Mouse (Mus musculus) hindbrain, embryonic 10.5 days (tissue): ENCODE results near the gene Keap1. TPM values are rescaled to one million over a fixed set of nuclear protein-coding genes. Genes with fewer than 3 reads are reported as not detected.
"Not testable (repeated sequence)": the region's sequence is repeated elsewhere in the genome, so short reads cannot be mapped to it uniquely, and the experiment has no call there.

Source experiments
- DNase-seq: peaks from one replicate; pipeline ENCODE4 v3.0.0-alpha.2; 2017; ENCODE audit warnings: low spot score
- H3K27ac ChIP-seq: fragments of 300-500 bp; sonication (generic); 2 replicates; pipeline ENCODE4 v1.5.1; 2016; ENCODE audit warnings: mild to moderate bottlenecking, moderate library complexity
- H3K27me3 ChIP-seq: fragments of 300-500 bp; sonication (generic); 2 replicates; pipeline ENCODE4 v1.6.1; 2016; ENCODE audit warnings: mild to moderate bottlenecking; ENCODE audit not compliant: poor library complexity, insufficient read depth, severe bottlenecking
- H3K36me3 ChIP-seq: fragments of 300-500 bp; sonication (generic); 2 replicates; pipeline ENCODE4 v1.6.1; 2016; ENCODE audit warnings: mild to moderate bottlenecking, moderate library complexity
- H3K4me1 ChIP-seq: fragments of 300-500 bp; sonication (generic); replicated peaks from 2 replicates; pipeline ENCODE4 v1.6.1; 2016; ENCODE audit warnings: mild to moderate bottlenecking
- H3K4me3 ChIP-seq: fragments of 300-500 bp; sonication (generic); 2 replicates; pipeline ENCODE4 v1.5.1; 2016; ENCODE audit warnings: mild to moderate bottlenecking, moderate library complexity
- H3K9me3 ChIP-seq: fragments of 300-500 bp; sonication (generic); 2 replicates; pipeline ENCODE4 v1.6.1; 2016; ENCODE audit warnings: mild to moderate bottlenecking, moderate library complexity
- WGBS: fragments of 180-500 bp; shearing (Covaris S2); methylation state at CpG from one replicate; pipeline ENCODE4 v1.1.7; 2016; 5-methylcytosine and 5-hydroxymethylcytosine counted together
- polyA plus RNA-seq: library from polyadenylated mRNA; unstranded; fragments of >200 nt; fragmentation: Nextera tagmentation; extraction: Ambion mirVana; gene quantifications from 2 replicates; pipeline ENCODE4 v1.2.1, GENCODE M21; 2016

Keap1 gene
- polyA plus RNA-seq, 1 experiment from 2014 or later, result 50.0 TPM

GRCm38 (mm10) chr9:21273520-21274228, 34.5 kb upstream of the Keap1 start:
- H3K9me3 ChIP-seq, result no peaks in the 10 kb centered on the region
- no peak overlapping the region for H3K4me3 ChIP-seq
- H3K27me3 ChIP-seq, result no peaks in the 10 kb centered on the region
- H3K4me1 ChIP-seq, result no peaks in the 10 kb centered on the region
- DNase-seq, result no peak
- peaks cover 100% of the 10 kb centered on the region for H3K36me3 ChIP-seq
- no peak overlapping the region for H3K27ac ChIP-seq
- WGBS, result 90% methylated on average over 7 of the region's 7 CpGs

GRCm38 (mm10) chr9:21273094-21273493, 33.9 kb upstream of the Keap1 start:
- Histone ChIP-seq H3K27ac (no peak overlapping the region), H3K4me3 (no peak overlapping the region), H3K36me3 (peaks cover 100% of the 10 kb centered on the region), H3K27me3 (no peaks in the 10 kb centered on the region), H3K4me1 (no peaks in the 10 kb centered on the region), H3K9me3 (no peaks in the 10 kb centered on the region)
- DNase-seq, result no peak
- 88% methylated on average over 8 of the region's 8 CpGs for WGBS

DNA sequence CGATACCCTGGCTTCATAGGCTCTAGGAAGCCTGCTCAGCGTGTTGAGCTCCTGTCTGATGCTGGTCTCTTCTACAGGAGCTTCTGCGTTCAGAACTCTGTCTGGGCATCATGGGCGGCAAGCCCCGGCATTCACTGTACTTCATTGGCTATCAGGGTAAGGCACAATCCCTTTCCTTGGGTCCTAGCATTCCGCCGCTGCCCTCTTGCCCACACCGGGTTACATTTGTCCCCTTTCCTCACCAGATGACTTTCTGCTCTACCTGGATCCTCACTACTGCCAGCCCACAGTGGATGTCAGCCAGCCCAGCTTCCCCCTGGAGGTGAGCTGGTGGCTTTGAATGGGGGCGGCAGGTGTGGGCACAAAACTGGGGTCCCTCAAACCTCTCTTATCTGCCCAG, 33.2 kb upstream of the Keap1 start:
- no peak overlapping the region for H3K27ac ChIP-seq
- H3K4me1 ChIP-seq, result no peaks in the 10 kb centered on the region
- H3K9me3 ChIP-seq, result no peaks in the 10 kb centered on the region
- no peak for DNase-seq
- no peaks in the 10 kb centered on the region for H3K27me3 ChIP-seq
- WGBS, result 92% methylated on average over 9 of the region's 9 CpGs
- H3K4me3 ChIP-seq, result no peak overlapping the region
- H3K36me3 ChIP-seq, result peaks cover 100% of the 10 kb centered on the region

- Histone ChIP-seq H3K4me1 (peaks cover 19% of the 10 kb centered on the region), H3K36me3 (peaks cover 82% of the 10 kb centered on the region)
- H3K4me3 ChIP-seq, H3K27ac ChIP-seq, H3K9me3 ChIP-seq, DNase-seq, H3K27me3 ChIP-seq: not testable (repeated sequence)
- 87% methylated on average over 5 of the region's 5 CpGs for WGBS
Observed at GRCm38 (mm10) chr9:21269590-21269989, 30.4 kb upstream of the Keap1 start.

DNA sequence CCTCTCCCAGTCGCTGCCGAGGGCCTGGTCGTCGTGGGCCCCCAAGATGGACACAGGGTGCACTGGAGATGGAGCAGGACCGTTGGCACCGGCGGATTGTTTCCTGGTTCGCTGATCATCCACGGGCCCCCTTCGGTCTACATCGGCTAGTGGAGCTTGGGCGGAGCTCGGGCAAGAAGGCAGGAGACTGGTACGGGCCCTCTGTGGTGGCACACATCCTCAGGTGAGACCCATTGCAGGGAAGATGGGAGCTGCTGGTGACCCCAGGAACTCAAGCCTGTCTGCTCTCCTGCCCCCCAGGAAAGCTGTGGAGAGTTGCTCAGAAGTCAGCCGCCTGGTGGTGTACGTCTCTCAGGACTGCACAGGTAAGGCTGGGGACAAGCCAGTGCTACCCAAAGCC, 29.1 kb upstream of the Keap1 start:
- no peak for DNase-seq
- Histone ChIP-seq H3K27ac (no peak overlapping the region), H3K27me3 (no peaks in the 10 kb centered on the region), H3K36me3 (peaks cover 69% of the 10 kb centered on the region), H3K9me3 (no peaks in the 10 kb centered on the region), H3K4me1 (peaks cover 23% of the 10 kb centered on the region), H3K4me3 (no peak overlapping the region)
- 93% methylated on average over 16 of the region's 16 CpGs for WGBS

GRCm38 (mm10) chr9:21266889-21267288, 27.7 kb upstream of the Keap1 start:
- Histone ChIP-seq H3K27ac (no peak overlapping the region), H3K4me3 (peak overlapping the region; percentile 93), H3K9me3 (no peaks in the 10 kb centered on the region), H3K36me3 (peaks cover 55% of the 10 kb centered on the region), H3K27me3 (no peaks in the 10 kb centered on the region), H3K4me1 (peaks cover 23% of the 10 kb centered on the region)
- no peak for DNase-seq
- 93% methylated on average over 5 of the region's 5 CpGs for WGBS

GRCm38 (mm10) chr9:21265611-21266010, 26.4 kb upstream of the Keap1 start:
- peaks cover 42% of the 10 kb centered on the region for H3K36me3 ChIP-seq
- H3K4me1 ChIP-seq, result peaks cover 23% of the 10 kb centered on the region
- H3K4me3 ChIP-seq, result peak overlapping the region; percentile 93
- no peaks in the 10 kb centered on the region for H3K27me3 ChIP-seq
- no peaks in the 10 kb centered on the region for H3K9me3 ChIP-seq
- H3K27ac ChIP-seq, result peak overlapping the region; percentile 94
- 7% methylated on average over 11 of the region's 11 CpGs for WGBS
- no peak for DNase-seq

DNA sequence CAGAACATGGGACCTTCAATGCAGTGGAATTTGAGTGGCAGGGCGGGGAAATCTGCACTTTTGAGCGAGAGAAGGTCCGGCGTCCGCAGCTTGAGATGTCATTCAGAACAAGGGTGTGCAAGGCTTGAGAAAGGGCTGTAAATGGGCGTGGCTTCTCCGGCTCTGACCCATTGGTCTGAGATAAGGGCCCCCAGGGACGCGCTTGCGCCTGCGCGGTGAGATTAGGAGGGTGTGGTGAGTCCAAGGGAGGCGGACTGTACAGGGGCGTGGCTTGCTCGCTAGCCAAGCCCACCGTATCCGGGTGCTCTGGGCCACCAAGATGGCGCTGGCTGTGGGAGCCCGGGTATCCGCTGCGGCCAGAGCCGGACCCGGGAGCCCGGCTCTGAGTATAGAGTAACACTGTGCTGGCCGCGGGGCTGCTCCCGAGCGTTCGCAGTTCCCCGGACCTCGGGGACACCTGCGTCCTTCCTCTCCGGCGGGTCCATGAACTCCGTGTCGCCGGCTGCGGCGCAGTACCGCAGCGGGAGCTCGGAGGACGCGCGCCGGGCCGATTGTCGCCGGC, 25.9 kb upstream of the Keap1 start, which contains the start of gene Atg4d:
Atg4d (plus strand) TSS at position 294 of the 562 bp plus-strand sequence.
- Histone ChIP-seq H3K4me1 (peaks cover 23% of the 10 kb centered on the region), H3K9me3 (no peaks in the 10 kb centered on the region), H3K4me3 (peak within 1 kb of the TSS; percentile 93), H3K27me3 (0 out of 2 replicates have a peak, but pooled peaks cover 5% of the 10 kb centered on the region), H3K36me3 (peaks cover 37% of the 10 kb centered on the region), H3K27ac (peak within 1 kb of the TSS; percentile 94)
- WGBS, result under 1% methylated on average over 49 of the region's 49 CpGs
- DNase-seq, result peak; percentile 99

GRCm38 (mm10) chr9:21264272-21264999, 25.3 kb upstream of the Keap1 start:
- H3K9me3 ChIP-seq, result no peaks in the 10 kb centered on the region
- peaks cover 23% of the 10 kb centered on the region for H3K4me1 ChIP-seq
- peak overlapping the region; percentile 94 for H3K27ac ChIP-seq
- WGBS, result 20% methylated on average over 17 of the region's 17 CpGs
- DNase-seq, result no peak
- H3K4me3 ChIP-seq, result peak overlapping the region; percentile 93
- peaks cover 30% of the 10 kb centered on the region for H3K36me3 ChIP-seq
- 0 out of 2 replicates have a peak, but pooled peaks cover 6% of the 10 kb centered on the region for H3K27me3 ChIP-seq

DNA sequence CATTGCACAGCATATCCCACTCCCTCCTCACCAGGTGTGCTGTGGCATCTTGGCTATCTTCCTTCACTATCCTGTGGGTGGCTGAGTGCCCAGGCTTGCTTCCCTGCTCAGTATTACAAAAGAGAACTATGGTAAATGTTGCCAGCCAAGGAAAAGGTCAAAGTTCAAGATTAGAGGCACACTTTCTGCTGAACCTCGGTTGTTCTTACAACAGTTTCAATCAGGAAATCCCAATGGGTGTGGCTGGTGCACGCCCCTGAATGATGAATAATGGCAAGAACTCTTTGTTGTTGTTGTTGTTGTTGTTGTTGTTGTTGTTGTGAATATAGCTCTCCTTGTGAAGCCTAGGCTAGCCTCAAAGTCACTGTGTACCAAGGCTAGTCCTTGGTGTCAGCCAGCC, 22.7 kb upstream of the Keap1 start:
- Histone ChIP-seq H3K4me3 (no peak overlapping the region), H3K9me3 (no peaks in the 10 kb centered on the region), H3K27ac (no peak overlapping the region), H3K36me3 (peaks cover 4% of the 10 kb centered on the region), H3K27me3 (peaks cover 6% of the 10 kb centered on the region; the same call in 1 of the 2 replicates), H3K4me1 (peaks cover 21% of the 10 kb centered on the region)
- WGBS, result 63% methylated on average over 2 of the region's 2 CpGs
- DNase-seq, result no peak

DNA sequence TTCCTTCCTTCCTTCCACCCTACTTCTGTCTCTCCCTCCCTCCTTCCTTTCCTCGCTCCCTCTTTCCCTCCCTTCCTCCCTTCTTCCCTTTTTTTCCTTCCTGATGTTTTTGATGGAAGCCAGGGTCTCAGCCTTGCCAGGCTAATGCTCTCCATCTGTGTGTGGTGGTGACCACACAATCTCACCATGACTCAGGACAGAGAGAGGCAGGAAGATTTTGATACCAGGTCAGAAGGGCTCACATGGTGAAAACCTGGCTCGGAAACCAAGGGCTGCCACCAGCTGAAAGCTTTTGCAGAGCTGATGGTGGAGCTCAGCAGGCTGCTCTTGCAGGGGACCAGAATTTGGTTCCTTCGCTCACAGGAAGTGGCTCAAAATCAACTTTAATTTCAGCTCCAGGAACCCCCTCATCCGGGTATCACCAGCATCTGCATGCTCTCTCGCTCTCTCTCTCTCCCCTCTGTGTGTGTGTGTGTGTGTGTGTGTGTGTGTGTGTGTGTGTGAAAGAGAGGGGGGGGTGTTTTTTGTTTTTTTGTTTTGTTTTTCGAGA, 21.4 kb upstream of the Keap1 start:
- peaks cover 6% of the 10 kb centered on the region; the same call in 1 of the 2 replicates for H3K27me3 ChIP-seq
- H3K4me1 ChIP-seq, result peaks cover 9% of the 10 kb centered on the region
- H3K4me3 ChIP-seq, result no peak overlapping the region
- WGBS, result 79% methylated on average over 6 of the region's 6 CpGs
- H3K9me3 ChIP-seq, result no peaks in the 10 kb centered on the region
- H3K36me3 ChIP-seq, result no peaks in the 10 kb centered on the region
- H3K27ac ChIP-seq, result no peak overlapping the region
- no peak for DNase-seq

DNA sequence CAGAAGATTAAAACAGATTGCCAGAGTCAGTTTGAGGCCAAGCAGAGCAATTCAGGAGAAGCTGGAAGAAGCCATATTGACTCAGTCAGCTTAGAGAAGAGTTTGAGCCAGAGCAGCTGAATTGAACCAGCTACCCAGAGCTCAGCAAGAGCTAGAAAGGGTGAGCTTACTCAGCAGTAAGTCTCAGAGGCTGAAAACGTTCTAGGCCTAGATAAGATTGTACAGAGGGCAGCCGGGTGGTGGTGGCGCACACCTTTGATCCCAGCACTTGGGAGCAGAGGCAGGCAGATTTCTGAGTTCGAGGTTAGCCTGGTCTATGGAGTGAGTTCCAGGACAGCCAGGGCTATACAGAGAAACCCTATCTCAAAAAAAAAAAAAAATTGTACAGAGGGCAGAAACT, 17.2 kb upstream of the Keap1 start:
- WGBS, result 77% methylated on average over 4 of the region's 4 CpGs
- not testable (repeated sequence) for H3K9me3 ChIP-seq, H3K27ac ChIP-seq, H3K36me3 ChIP-seq, H3K4me1 ChIP-seq, H3K4me3 ChIP-seq, DNase-seq
- peaks cover 21% of the 10 kb centered on the region for H3K27me3 ChIP-seq

GRCm38 (mm10) chr9:21254690-21255089, 15.5 kb upstream of the Keap1 start:
- DNase-seq, result no peak

More at GRCm38 (mm10) chr9:21254690-21255089, 15.5 kb upstream of the Keap1 start:
- Histone ChIP-seq H3K27ac (no peak overlapping the region), H3K4me1 (peaks cover 8% of the 10 kb centered on the region; the same call in 1 of the 2 replicates), H3K36me3 (no peaks in the 10 kb centered on the region), H3K9me3 (no peaks in the 10 kb centered on the region), H3K4me3 (no peak overlapping the region), H3K27me3 (peaks cover 32% of the 10 kb centered on the region)
